Mouse (Mus musculus) 3134 (cell line): ENCODE data around the gene Ppp1cc.
"Not testable (repeated sequence)": the region's sequence is repeated elsewhere in the genome, so short reads cannot be mapped to it uniquely, and the experiment has no call there.

ENCODE experiments used
- DNase-seq: peaks from one replicate; pipeline ENCODE4 v3.0.0-alpha.2; 2011; ENCODE audit warnings: low spot score; ENCODE audit not compliant: insufficient read length; ENCODE audit errors: extremely low read depth

The Ppp1cc gene

GRCm38 (mm10) chr5:122136508-122137408, 21.3 kb upstream of the Ppp1cc start:
- DNase-seq = no peak

- DNase-seq = no peak
Measured at GRCm38 (mm10) chr5:122138856-122139255, 19.2 kb upstream of the Ppp1cc start.

- not testable (repeated sequence) for DNase-seq
Measured at GRCm38 (mm10) chr5:122139771-122140170, 18.3 kb upstream of the Ppp1cc start.

GRCm38 (mm10) chr5:122140723-122141122, 17.4 kb upstream of the Ppp1cc start, which contains the start of gene Ccdc63:
Gene Ccdc63 (minus strand): TSS chr5:122140823.
- no peak for DNase-seq

GRCm38 (mm10) chr5:122142230-122142992, 15.7 kb upstream of the Ppp1cc start:
- DNase-seq = peak; percentile 21

- no peak for DNase-seq
Measured at GRCm38 (mm10) chr5:122143543-122143942, 14.5 kb upstream of the Ppp1cc start.

- peak; percentile 28 for DNase-seq
Measured at GRCm38 (mm10) chr5:122144825-122145224, 13.3 kb upstream of the Ppp1cc start.

GRCm38 (mm10) chr5:122145381-122146055, 12.6 kb upstream of the Ppp1cc start:
- peak; percentile 65 for DNase-seq

GRCm38 (mm10) chr5:122146056-122146580, 12.0 kb upstream of the Ppp1cc start:
- DNase-seq = peak; percentile 78

- DNase-seq = no peak
Measured at GRCm38 (mm10) chr5:122146609-122147008, 11.5 kb upstream of the Ppp1cc start.

GRCm38 (mm10) chr5:122148107-122148506, 10.0 kb upstream of the Ppp1cc start:
- DNase-seq = no peak

- DNase-seq = no peak
Measured at GRCm38 (mm10) chr5:122149259-122149658, 8.8 kb upstream of the Ppp1cc start.

GRCm38 (mm10) chr5:122152508-122152907, 5.6 kb upstream of the Ppp1cc start:
- not testable (repeated sequence) for DNase-seq

- DNase-seq = no peak
Measured at GRCm38 (mm10) chr5:122154006-122154405, 4.1 kb upstream of the Ppp1cc start.

GRCm38 (mm10) chr5:122154782-122155181, 3.3 kb upstream of the Ppp1cc start:
- no peak for DNase-seq

GRCm38 (mm10) chr5:122155613-122156012, 2.5 kb upstream of the Ppp1cc start:
- no peak for DNase-seq

GRCm38 (mm10) chr5:122156486-122156885, 1.6 kb upstream of the Ppp1cc start:
- DNase-seq = no peak

GRCm38 (mm10) chr5:122158557-122159515, 758 bp downstream of the Ppp1cc start:
- peak; percentile 28 for DNase-seq

GRCm38 (mm10) chr5:122163194-122163593, 5.1 kb downstream of the Ppp1cc start:
- DNase-seq = no peak

- DNase-seq = no peak
Measured at GRCm38 (mm10) chr5:122164011-122164410, 5.9 kb downstream of the Ppp1cc start.
